Mouse (Mus musculus): ENCODE data around the gene Dach1. TPM values are rescaled to one million over a fixed set of nuclear protein-coding genes. Genes with fewer than 3 reads are reported as not detected.
A peak's percentile ranks its signal among the peaks of the same experiment; 100 is the strongest.

Dach1 gene
- polyA plus RNA-seq, 1 experiment from 2014 or later: 1.7 TPM

DNA sequence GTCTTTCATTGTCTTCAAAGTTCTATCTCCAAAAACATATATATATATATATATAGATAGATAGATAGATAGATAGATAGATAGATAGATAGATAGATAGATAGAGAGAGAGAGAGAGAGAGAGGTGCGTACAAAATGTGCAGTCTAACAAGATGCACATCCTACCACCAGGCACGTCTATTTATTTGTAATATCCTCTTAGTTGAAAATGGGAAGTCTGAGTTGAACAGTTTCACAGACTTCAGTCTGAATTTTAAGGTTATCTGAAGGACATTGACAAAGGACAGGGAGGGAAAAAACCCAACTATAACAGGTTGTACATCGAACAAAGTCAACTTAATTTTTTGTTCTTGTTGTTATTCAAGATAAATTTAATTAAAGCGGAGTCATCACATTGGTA, 82.8 kb downstream of the Dach1 start:
- Histone ChIP-seq H3K4me3 (ENCODE audit: low read length) (no peak overlapping the region), H3K9me3 (ENCODE audit: control insufficient read depth, low read length) (no peaks in the 10 kb centered on the region), H3K4me2 (ENCODE audit: low read depth, low read length) (no peak overlapping the region), H3K27me3 (replicated peaks; ENCODE audit: control insufficient read depth, insufficient read depth, low read length) (no peaks in the 10 kb centered on the region), H3K4me1 (ENCODE audit: control insufficient read depth, insufficient read depth, low read length) (0 out of 2 replicates have a peak, but pooled peaks cover 3% of the 10 kb centered on the region), H3K27ac (ENCODE audit: low read length) (no peak overlapping the region), H3K9ac (ENCODE audit: low read depth, low read length) (no peak overlapping the region), H3K36me3 (ENCODE audit: control insufficient read depth, insufficient read depth, low read length) (no peaks in the 10 kb centered on the region)
- WGBS: 90% methylated on average over 4 of the region's 4 CpGs
- no peak for ATAC-seq

DNA sequence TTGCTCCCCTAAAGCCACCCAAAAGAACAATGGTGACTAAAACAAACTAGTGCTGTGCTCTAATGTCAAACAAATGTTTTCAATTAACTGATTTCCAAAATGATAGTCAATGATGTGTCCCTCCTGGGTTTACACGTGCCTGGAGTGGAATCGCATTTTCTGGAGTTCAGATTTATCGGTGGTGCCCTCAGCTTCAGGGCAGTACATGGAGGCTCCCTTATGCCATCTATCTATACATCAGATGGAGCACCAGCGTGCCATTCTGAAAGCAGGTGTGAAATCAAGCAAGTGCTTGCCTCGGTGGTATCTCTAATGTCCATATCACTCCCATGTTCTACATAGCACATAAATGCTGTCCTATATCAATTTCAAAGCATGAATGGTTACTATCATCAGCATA, 84.4 kb downstream of the Dach1 start:
- peak; percentile 80 for ATAC-seq
- WGBS: 67% methylated on average over 5 of the region's 5 CpGs
- no peak overlapping the region for H3K4me2 ChIP-seq (ENCODE audit: low read depth, low read length)
- H3K36me3 ChIP-seq (ENCODE audit: control insufficient read depth, insufficient read depth, low read length): no peaks in the 10 kb centered on the region
- no peaks in the 10 kb centered on the region for H3K27me3 ChIP-seq (replicated peaks; ENCODE audit: control insufficient read depth, insufficient read depth, low read length)
- H3K27ac ChIP-seq (ENCODE audit: low read length): no peak overlapping the region
- H3K9me3 ChIP-seq (ENCODE audit: control insufficient read depth, low read length): no peaks in the 10 kb centered on the region
- no peak overlapping the region for H3K9ac ChIP-seq (ENCODE audit: low read depth, low read length)
- 0 out of 2 replicates have a peak, but pooled peaks cover 3% of the 10 kb centered on the region for H3K4me1 ChIP-seq (ENCODE audit: control insufficient read depth, insufficient read depth, low read length)
- H3K4me3 ChIP-seq (ENCODE audit: low read length): no peak overlapping the region

DNA sequence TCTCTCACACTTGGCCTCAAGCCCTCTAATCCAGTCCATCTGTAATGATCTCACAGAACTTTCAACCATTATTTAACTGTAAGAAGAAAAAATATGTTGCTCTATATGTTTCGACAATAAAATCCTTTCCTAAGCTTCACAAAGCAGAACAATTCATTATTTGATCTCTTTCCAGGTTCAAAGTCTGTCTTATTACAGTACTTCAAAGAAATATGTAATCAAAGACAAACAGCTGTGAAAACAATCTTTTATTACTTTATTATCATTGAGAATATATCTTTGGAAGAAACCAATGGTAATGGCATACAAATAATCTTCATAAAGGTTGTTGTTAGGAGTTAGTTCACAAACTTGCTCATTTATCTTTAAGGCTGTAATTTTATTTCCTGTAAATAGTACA, 84.8 kb downstream of the Dach1 start:
- Histone ChIP-seq H3K27ac (ENCODE audit: low read length) (no peak overlapping the region), H3K36me3 (ENCODE audit: control insufficient read depth, insufficient read depth, low read length) (no peaks in the 10 kb centered on the region), H3K9me3 (ENCODE audit: control insufficient read depth, low read length) (no peaks in the 10 kb centered on the region), H3K4me2 (ENCODE audit: low read depth, low read length) (no peak overlapping the region), H3K4me3 (ENCODE audit: low read length) (no peak overlapping the region), H3K9ac (ENCODE audit: low read depth, low read length) (no peak overlapping the region), H3K4me1 (ENCODE audit: control insufficient read depth, insufficient read depth, low read length) (0 out of 2 replicates have a peak, but pooled peaks cover 3% of the 10 kb centered on the region), H3K27me3 (replicated peaks; ENCODE audit: control insufficient read depth, insufficient read depth, low read length) (no peaks in the 10 kb centered on the region)
- ATAC-seq: peak; percentile 83
- 36% methylated on average over 1 of the region's 1 CpGs for WGBS

DNA sequence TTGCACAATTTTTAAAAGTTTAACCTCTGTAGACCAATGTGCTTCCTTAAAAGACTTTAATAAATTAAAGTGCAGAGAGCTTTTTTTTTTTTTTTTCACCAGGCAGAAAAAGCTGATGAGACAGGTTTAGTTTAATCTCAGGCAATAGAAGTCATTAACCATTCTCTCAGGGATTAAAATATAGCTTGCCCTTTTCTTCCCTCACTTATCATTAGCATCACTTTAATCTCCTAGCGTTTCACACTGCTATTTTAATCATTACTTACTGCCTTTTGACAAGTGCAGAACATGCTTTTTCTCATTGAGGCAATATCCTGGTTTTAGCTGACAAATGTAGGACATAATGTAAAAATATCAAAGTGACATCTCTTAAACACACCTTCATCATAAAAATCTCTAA, 86.1 kb downstream of the Dach1 start:
- Histone ChIP-seq H3K4me3 (ENCODE audit: low read length) (no peak overlapping the region), H3K27me3 (replicated peaks; ENCODE audit: control insufficient read depth, insufficient read depth, low read length) (no peaks in the 10 kb centered on the region), H3K27ac (ENCODE audit: low read length) (no peak overlapping the region), H3K4me2 (ENCODE audit: low read depth, low read length) (no peak overlapping the region), H3K4me1 (ENCODE audit: control insufficient read depth, insufficient read depth, low read length) (0 out of 2 replicates have a peak, but pooled peaks cover 3% of the 10 kb centered on the region), H3K9me3 (ENCODE audit: control insufficient read depth, low read length) (no peaks in the 10 kb centered on the region), H3K9ac (ENCODE audit: low read depth, low read length) (no peak overlapping the region), H3K36me3 (ENCODE audit: control insufficient read depth, insufficient read depth, low read length) (no peaks in the 10 kb centered on the region)
- no peak for ATAC-seq
- WGBS: 38% methylated on average over 1 of the region's 1 CpGs

DNA sequence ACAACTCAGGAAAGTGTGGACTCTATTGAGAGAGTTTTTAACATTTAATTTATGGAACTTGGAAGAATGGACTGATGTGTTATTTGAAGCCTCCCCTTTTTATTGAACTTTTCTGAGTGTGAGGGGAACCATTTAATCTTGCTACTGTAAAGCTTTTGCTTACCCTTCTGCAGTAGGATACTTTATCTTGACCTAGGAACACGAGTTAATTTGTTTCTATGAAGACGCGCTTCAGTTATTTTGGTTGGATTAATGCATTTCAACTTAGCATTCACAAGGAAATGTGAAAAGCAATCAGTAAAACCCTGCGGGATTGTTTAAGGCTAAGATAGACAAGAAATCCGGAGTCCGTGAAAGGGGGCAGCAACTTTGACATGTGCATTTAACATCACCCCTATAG, 89.6 kb downstream of the Dach1 start:
- no peaks in the 10 kb centered on the region for H3K27me3 ChIP-seq (replicated peaks; ENCODE audit: control insufficient read depth, insufficient read depth, low read length)
- H3K27ac ChIP-seq (ENCODE audit: low read length): no peak overlapping the region
- H3K9me3 ChIP-seq (ENCODE audit: control insufficient read depth, low read length): no peaks in the 10 kb centered on the region
- no peak overlapping the region for H3K9ac ChIP-seq (ENCODE audit: low read depth, low read length)
- 0 out of 2 replicates have a peak, but pooled peaks cover under 1% of the 10 kb centered on the region for H3K4me1 ChIP-seq (ENCODE audit: control insufficient read depth, insufficient read depth, low read length)
- 69% methylated on average over 6 of the region's 6 CpGs for WGBS
- no peak for ATAC-seq
- no peak overlapping the region for H3K4me3 ChIP-seq (ENCODE audit: low read length)
- H3K4me2 ChIP-seq (ENCODE audit: low read depth, low read length): no peak overlapping the region
- H3K36me3 ChIP-seq (ENCODE audit: control insufficient read depth, insufficient read depth, low read length): no peaks in the 10 kb centered on the region

DNA sequence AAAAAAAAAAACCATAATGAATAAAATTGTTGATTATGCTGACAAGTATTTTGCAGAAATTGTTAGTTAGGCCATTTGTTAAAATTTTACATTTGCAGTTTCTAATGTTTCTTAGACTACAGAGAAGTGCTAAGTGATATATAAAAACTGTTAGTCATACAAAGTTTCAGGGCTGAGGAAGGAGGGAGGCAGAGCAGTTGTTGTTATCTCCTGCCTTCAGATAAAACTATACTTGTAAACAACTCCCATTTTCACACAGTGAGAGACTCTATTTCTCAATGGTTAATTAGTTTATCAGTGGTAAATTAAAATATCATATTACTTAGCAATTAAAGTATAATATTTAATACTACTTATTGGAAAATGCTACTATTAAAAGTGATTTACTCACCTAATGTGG, 91.6 kb downstream of the Dach1 start:
- no peaks in the 10 kb centered on the region for H3K27me3 ChIP-seq (replicated peaks; ENCODE audit: control insufficient read depth, insufficient read depth, low read length)
- H3K4me2 ChIP-seq (ENCODE audit: low read depth, low read length): no peak overlapping the region
- no peak overlapping the region for H3K9ac ChIP-seq (ENCODE audit: low read depth, low read length)
- no peaks in the 10 kb centered on the region for H3K9me3 ChIP-seq (ENCODE audit: control insufficient read depth, low read length)
- no peak overlapping the region for H3K4me3 ChIP-seq (ENCODE audit: low read length)
- no peaks in the 10 kb centered on the region for H3K4me1 ChIP-seq (ENCODE audit: control insufficient read depth, insufficient read depth, low read length)
- no peak for ATAC-seq
- H3K27ac ChIP-seq (ENCODE audit: low read length): no peak overlapping the region
- no peaks in the 10 kb centered on the region for H3K36me3 ChIP-seq (ENCODE audit: control insufficient read depth, insufficient read depth, low read length)

DNA sequence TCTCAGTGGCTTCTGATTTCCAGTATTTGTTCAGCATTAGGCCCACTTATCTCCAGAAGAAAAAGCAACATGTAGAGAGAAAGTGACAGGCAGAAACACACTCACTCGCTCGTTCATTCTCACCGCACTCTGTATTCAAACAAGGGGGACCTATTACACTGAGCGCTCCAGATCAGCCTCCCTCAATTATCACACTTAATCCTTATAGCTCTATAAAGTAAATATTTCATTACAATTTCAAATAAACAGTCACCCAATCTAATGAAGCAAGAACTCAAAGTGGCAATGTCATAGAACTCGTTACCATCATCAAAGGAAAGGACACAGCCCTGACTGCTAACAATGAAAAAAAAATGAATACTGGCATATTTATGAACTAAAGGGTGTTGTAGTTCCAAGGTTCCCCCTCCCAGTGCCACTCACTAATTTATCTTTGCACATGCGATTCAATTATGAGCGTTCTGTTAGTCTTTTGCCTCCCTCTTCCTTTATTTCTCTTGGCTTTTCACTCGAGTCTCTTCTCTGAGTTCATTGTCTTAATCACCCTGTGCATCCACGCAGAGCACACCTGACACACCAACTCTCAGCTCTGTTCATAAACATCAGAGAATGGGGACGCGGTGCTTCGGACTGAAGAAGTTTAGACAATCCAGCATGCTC, 96.0 kb downstream of the Dach1 start:
- peaks cover 4% of the 10 kb centered on the region; the same call in 1 of the 2 replicates for H3K4me1 ChIP-seq (ENCODE audit: control insufficient read depth, insufficient read depth, low read length)
- no peak overlapping the region for H3K9ac ChIP-seq (ENCODE audit: low read depth, low read length)
- no peak overlapping the region for H3K27ac ChIP-seq (ENCODE audit: low read length)
- WGBS: 65% methylated on average over 12 of the region's 12 CpGs
- ATAC-seq: no peak
- no peak overlapping the region for H3K4me2 ChIP-seq (ENCODE audit: low read depth, low read length)
- no peaks in the 10 kb centered on the region for H3K36me3 ChIP-seq (ENCODE audit: control insufficient read depth, insufficient read depth, low read length)
- no peaks in the 10 kb centered on the region for H3K27me3 ChIP-seq (replicated peaks; ENCODE audit: control insufficient read depth, insufficient read depth, low read length)
- H3K9me3 ChIP-seq (ENCODE audit: control insufficient read depth, low read length): no peaks in the 10 kb centered on the region
- no peak overlapping the region for H3K4me3 ChIP-seq (ENCODE audit: low read length)

DNA sequence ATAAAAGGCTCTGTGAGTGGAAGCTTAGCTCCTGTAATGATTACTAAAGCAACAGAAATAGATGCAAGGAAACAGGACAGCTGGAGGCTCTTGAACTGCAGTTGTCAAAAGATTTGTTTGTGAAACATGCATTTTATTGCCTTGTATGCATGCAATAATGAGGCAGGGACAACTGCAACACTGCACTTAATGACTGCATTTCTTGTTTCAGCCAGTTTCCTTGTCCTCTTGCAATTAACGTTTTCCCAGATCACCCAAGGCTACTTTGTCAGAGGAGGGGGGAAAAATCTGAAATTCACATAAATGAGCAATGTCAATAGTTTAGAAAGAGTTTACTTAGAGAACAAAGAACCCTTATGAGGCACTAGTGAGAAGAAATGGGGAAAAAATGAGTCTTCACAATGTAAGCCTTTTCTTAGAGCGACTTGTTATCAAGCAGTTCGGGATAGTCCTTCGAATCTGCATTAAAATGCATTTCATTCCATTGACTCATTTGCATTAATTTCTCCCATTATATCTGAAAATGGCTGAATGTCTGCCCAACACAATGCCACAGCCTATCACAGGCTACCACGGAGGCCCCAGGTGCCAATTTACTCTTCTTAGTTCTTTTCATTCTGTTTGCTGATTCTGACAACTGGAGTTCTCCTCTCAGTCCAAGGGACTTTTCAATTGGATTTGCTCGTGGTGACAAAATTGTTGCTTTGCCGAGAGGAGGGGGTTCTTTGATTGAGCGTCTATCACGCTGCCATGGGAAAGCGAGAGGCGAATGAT, 96.7 kb downstream of the Dach1 start:
- no peak overlapping the region for H3K4me2 ChIP-seq (ENCODE audit: low read depth, low read length)
- no peaks in the 10 kb centered on the region for H3K9me3 ChIP-seq (ENCODE audit: control insufficient read depth, low read length)
- H3K27ac ChIP-seq (ENCODE audit: low read length): no peak overlapping the region
- H3K9ac ChIP-seq (ENCODE audit: low read depth, low read length): no peak overlapping the region
- 49% methylated on average over 11 of the region's 11 CpGs for WGBS
- peaks cover 4% of the 10 kb centered on the region; the same call in 1 of the 2 replicates for H3K4me1 ChIP-seq (ENCODE audit: control insufficient read depth, insufficient read depth, low read length)
- H3K36me3 ChIP-seq (ENCODE audit: control insufficient read depth, insufficient read depth, low read length): no peaks in the 10 kb centered on the region
- no peaks in the 10 kb centered on the region for H3K27me3 ChIP-seq (replicated peaks; ENCODE audit: control insufficient read depth, insufficient read depth, low read length)
- H3K4me3 ChIP-seq (ENCODE audit: low read length): no peak overlapping the region
- no peak for ATAC-seq

DNA sequence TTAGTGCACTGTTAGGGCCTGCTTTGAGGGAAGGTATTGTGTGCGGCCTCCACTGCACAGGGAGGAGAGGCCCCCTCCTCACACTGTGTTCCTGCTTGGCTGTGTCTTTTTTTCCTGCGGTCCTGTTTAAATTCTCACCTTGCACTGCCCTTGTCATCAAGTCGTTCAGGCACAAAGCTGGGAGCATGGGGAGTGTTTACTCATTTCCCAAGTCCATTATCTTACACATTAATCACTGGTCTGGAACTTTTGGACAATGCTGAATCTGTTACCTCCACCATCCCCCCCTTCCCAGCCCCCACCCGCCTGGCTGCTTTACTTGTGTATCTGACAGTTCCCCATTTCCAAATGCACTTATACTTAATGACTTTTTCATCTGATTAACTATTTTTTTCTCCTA, 97.7 kb downstream of the Dach1 start:
- H3K9ac ChIP-seq (ENCODE audit: low read depth, low read length): no peak overlapping the region
- H3K4me1 ChIP-seq (ENCODE audit: control insufficient read depth, insufficient read depth, low read length): peaks cover 4% of the 10 kb centered on the region; the same call in 1 of the 2 replicates
- H3K9me3 ChIP-seq (ENCODE audit: control insufficient read depth, low read length): no peaks in the 10 kb centered on the region
- no peak overlapping the region for H3K27ac ChIP-seq (ENCODE audit: low read length)
- H3K36me3 ChIP-seq (ENCODE audit: control insufficient read depth, insufficient read depth, low read length): no peaks in the 10 kb centered on the region
- H3K27me3 ChIP-seq (replicated peaks; ENCODE audit: control insufficient read depth, insufficient read depth, low read length): no peaks in the 10 kb centered on the region
- no peak overlapping the region for H3K4me3 ChIP-seq (ENCODE audit: low read length)
- ATAC-seq: no peak
- 28% methylated on average over 4 of the region's 4 CpGs for WGBS
- H3K4me2 ChIP-seq (ENCODE audit: low read depth, low read length): no peak overlapping the region

Data from intestine, embryonic 16.5 days (tissue).